Mouse (Mus musculus) ES-Bruce4 (cell line): ENCODE data around the gene Epha6.

Source experiments
- CTCF ChIP-seq: IDR thresholded peaks from one replicate; pipeline ENCODE4 v1.8.1; 2011; ENCODE audit warnings: low read depth, low read length
- EP300 ChIP-seq: IDR thresholded peaks from 2 replicates; pipeline ENCODE4 v1.6.1; 2011; ENCODE audit warnings: low read depth, low read length; ENCODE audit not compliant: insufficient read depth
- POLR2A ChIP-seq: IDR thresholded peaks from one replicate; pipeline ENCODE4 v1.8.1; 2011; ENCODE audit warnings: low read length; ENCODE audit not compliant: insufficient read depth

- TF ChIP-seq CTCF (no peak), EP300 (no peak), POLR2A (no peak)
Observed at GRCm38 (mm10) chr16:60475776-60476175, 129.6 kb downstream of the Epha6 start.
